10 mouse cellular contexts compared by ENCODE assay signal in genomic region chr6:91689231-91689630, GRCm38 (mm10). TPM values are rescaled to one million over a fixed set of nuclear protein-coding genes. Genes with fewer than 3 reads are reported as not detected.
DNase-seq lines count a peak whose midpoint lies in the region; ATAC-seq lines count a peak whose summit lies in the region.
"Had no signal": no experiment of that assay in that cellular context is flagged by ENCODE, and none has a peak within 500 bp of the region (broad histone marks: within the 10 kb centered on the region; RNA-seq: fewer than 3 reads in every experiment).

No protein-coding gene starts in this region.

- H3K4me2 ChIP-seq in heart, embryonic 12.5 days, result peak overlapping the region; percentile 16; the same call in 1 of the 2 replicates
- H3K4me2 ChIP-seq in liver, embryonic 13.5 days, result no peak overlapping the region
- no peak overlapping the region for H3K4me2 ChIP-seq in neural tube, embryonic 15.5 days
- H3K4me2 ChIP-seq: forebrain, embryonic 12.5 days had no signal

- H3K9me3 ChIP-seq in heart, embryonic 12.5 days (replicated peaks), result no peaks in the 10 kb centered on the region
- H3K9me3 ChIP-seq in liver, embryonic 13.5 days (replicated peaks), result no peaks in the 10 kb centered on the region
- no peaks in the 10 kb centered on the region for H3K9me3 ChIP-seq in neural tube, embryonic 15.5 days (replicated peaks)
- H3K9me3 ChIP-seq: forebrain, embryonic 12.5 days had no signal

- DNase-seq in heart, adult 9 months (ENCODE audit: low spot score in 2 of 2), result no peak
- no peak for DNase-seq in liver, embryonic 13.5 days
- no peak for DNase-seq in liver
- DNase-seq in c-Kit-positive CD71-positive TER-119-positive erythroid progenitor cells, embryonic 14.5 days (ENCODE audit: low spot score), result peak; percentile 18
- no peak for DNase-seq in cerebellum, postnatal 4 days (ENCODE audit: low spot score in 2 of 2)
- DNase-seq: cerebellum, postnatal 14 days; right cerebral cortex, postnatal 4 days had no signal

- H3K9ac ChIP-seq in heart, embryonic 12.5 days, result peak overlapping the region; percentile 19; the same call in 1 of the 2 replicates
- H3K9ac ChIP-seq in liver, embryonic 13.5 days, result peak overlapping the region; percentile 40; the same call in 1 of the 2 replicates
- peak overlapping the region; percentile 20; the same call in 1 of the 2 replicates for H3K9ac ChIP-seq in neural tube, embryonic 15.5 days (replicated peaks)
- H3K9ac ChIP-seq: forebrain, embryonic 12.5 days had no signal

- no peak overlapping the region for H3K4me3 ChIP-seq in heart, embryonic 12.5 days
- H3K4me3 ChIP-seq in liver, embryonic 13.5 days (replicated peaks), result no peak overlapping the region
- no peak overlapping the region for H3K4me3 ChIP-seq in neural tube, embryonic 15.5 days (replicated peaks)
- H3K4me3 ChIP-seq: forebrain, embryonic 12.5 days had no signal

- H3K4me1 ChIP-seq in heart, embryonic 12.5 days (replicated peaks), result peaks cover 73% of the 10 kb centered on the region
- H3K4me1 ChIP-seq in liver, embryonic 13.5 days (replicated peaks), result peaks cover 76% of the 10 kb centered on the region
- H3K4me1 ChIP-seq in neural tube, embryonic 15.5 days, result peaks cover 78% of the 10 kb centered on the region

- no peak for ATAC-seq in heart, embryonic 12.5 days (ENCODE audit: insufficient number of reproducible peaks, low FRiP score)
- 0 out of 2 replicates have a peak, but pooled peaks have one; percentile 9 for ATAC-seq in liver, embryonic 13.5 days (ENCODE audit: low read depth)
- no peak for ATAC-seq in neural tube, embryonic 15.5 days (ENCODE audit: low FRiP score)

- H3K36me3 ChIP-seq in heart, embryonic 12.5 days, result peaks cover 10% of the 10 kb centered on the region
- peaks cover 14% of the 10 kb centered on the region; the same call in 1 of the 2 replicates for H3K36me3 ChIP-seq in liver, embryonic 13.5 days
- H3K36me3 ChIP-seq in neural tube, embryonic 15.5 days, result peaks cover 9% of the 10 kb centered on the region

- H3K27me3 ChIP-seq in heart, embryonic 12.5 days (replicated peaks), result no peaks in the 10 kb centered on the region
- no peaks in the 10 kb centered on the region for H3K27me3 ChIP-seq in liver, embryonic 13.5 days
- H3K27me3 ChIP-seq in neural tube, embryonic 15.5 days (replicated peaks), result no peaks in the 10 kb centered on the region
- H3K27me3 ChIP-seq: forebrain, embryonic 12.5 days had no signal

- peak overlapping the region; percentile 26; the same call in 1 of the 2 replicates for H3K27ac ChIP-seq in heart, embryonic 12.5 days (ENCODE audit: poor library complexity, severe bottlenecking)
- H3K27ac ChIP-seq in liver, embryonic 13.5 days, result no peak overlapping the region
- no peak overlapping the region for H3K27ac ChIP-seq in neural tube, embryonic 15.5 days (replicated peaks)
- H3K27ac ChIP-seq: forebrain, embryonic 12.5 days had no signal

RNA-seq across cellular contexts. Expression of gene Slc6a6, which starts 5.4 kb away (rescaled TPM):
- 79.1 and 85.8 TPM in 2 replicates for polyA plus RNA-seq in heart, embryonic 12.5 days (2016; fragmentation: Nextera tagmentation; extraction: Ambion mirVana)
- polyA plus RNA-seq in liver, embryonic 13.5 days (2015; fragmentation: Nextera tagmentation; extraction: Ambion mirVana), result 21.7 and 23.3 TPM in 2 replicates
- 89.5 and 102 TPM in 2 replicates for polyA plus RNA-seq in neural tube, embryonic 15.5 days (2015; fragmentation: Nextera tagmentation; extraction: Ambion mirVana)
